17 mouse cellular contexts compared by ENCODE assay signal in genomic region chr10:127949596-127950130, GRCm38 (mm10). TPM values are rescaled to one million over a fixed set of nuclear protein-coding genes. Genes with fewer than 3 reads are reported as not detected.
"Had no signal": no experiment of that assay in that cellular context is flagged by ENCODE, and none has a peak within 500 bp of the region (broad histone marks: within the 10 kb centered on the region; RNA-seq: fewer than 3 reads in every experiment).

No protein-coding gene starts in this region.

- H3K4me3 ChIP-seq: hindbrain, embryonic 15.5 days; left cerebral cortex, adult 2 months; limb, embryonic 15.5 days; lung, embryonic 15.5 days; megakaryocyte, embryonic 14.5 days; midbrain, embryonic 12.5 days had no signal

- H3K27me3 ChIP-seq: hindbrain, embryonic 15.5 days; limb, embryonic 15.5 days; lung, embryonic 15.5 days; midbrain, embryonic 12.5 days had no signal

- H3K9ac ChIP-seq: hindbrain, embryonic 15.5 days; limb, embryonic 15.5 days; lung, embryonic 15.5 days; midbrain, embryonic 12.5 days had no signal

- H3K27ac ChIP-seq: hindbrain, embryonic 15.5 days; left cerebral cortex, adult 2 months; limb, embryonic 15.5 days; lung, embryonic 15.5 days; macrophage; midbrain, embryonic 12.5 days had no signal

- ATAC-seq: intestine, embryonic 16.5 days; midbrain, embryonic 16.5 days had no signal

- DNase-seq: lung, postnatal 14 days; right cerebral cortex, postnatal 14 days; thymus, postnatal 36 days had no signal

- H3K4me1 ChIP-seq: hindbrain, embryonic 15.5 days; lung, embryonic 15.5 days; midbrain, embryonic 12.5 days had no signal

- H3K9me3 ChIP-seq: hindbrain, embryonic 15.5 days; limb, embryonic 15.5 days; lung, embryonic 15.5 days; midbrain, embryonic 12.5 days had no signal

- H3K36me3 ChIP-seq: hindbrain, embryonic 15.5 days; limb, embryonic 15.5 days; lung, embryonic 15.5 days; midbrain, embryonic 12.5 days had no signal

- H3K4me2 ChIP-seq: hindbrain, embryonic 15.5 days; limb, embryonic 15.5 days; lung, embryonic 15.5 days; midbrain, embryonic 12.5 days had no signal

RNA-seq across cellular contexts. Expression of gene Sdr9c7, which starts 51.3 kb away (rescaled TPM):
- polyA plus RNA-seq: hindbrain, embryonic 15.5 days; limb, embryonic 11.5 days; liver, embryonic 16.5 days; lung, embryonic 15.5 days; macrophage; midbrain, embryonic 12.5 days; midbrain, embryonic 16.5 days; neural tube, embryonic 14.5 days had no signal

RNA-seq across cellular contexts. Expression of gene Hsd17b6, which starts 57.7 kb away (rescaled TPM):
- polyA plus RNA-seq: hindbrain, embryonic 15.5 days; limb, embryonic 11.5 days; limb, embryonic 15.5 days; lung, embryonic 15.5 days; macrophage; midbrain, embryonic 12.5 days; midbrain, embryonic 16.5 days; neural tube, embryonic 14.5 days; spleen, adult 2 months; stomach, embryonic 16.5 days had no signal
